Mouse (Mus musculus) gastrocnemius, adult 18-20 months (tissue): Measurements from ENCODE around the gene 2210016F16Rik. TPM values are rescaled to one million over a fixed set of nuclear protein-coding genes. Genes with fewer than 3 reads are reported as not detected.
A peak's percentile ranks its signal among the peaks of the same experiment; 100 is the strongest.
"Not testable (repeated sequence)": the region's sequence is repeated elsewhere in the genome, so short reads cannot be mapped to it uniquely, and the experiment has no call there.

Experiments used
- DNase-seq: peaks from one replicate; pipeline ENCODE4 v3.0.0; 2021; ENCODE audit warnings: low spot score
- long read RNA-seq, 2 experiments: library from polyadenylated mRNA; stranded (forward); transcript quantifications; one replicate each; pipeline ENCODE4 v2.0.0; 2021
- total RNA-seq, 2 experiments: library from RNA; stranded (reverse); gene quantifications; 2 replicates each; pipeline ENCODE4 v1.2.3; 2021

Gene 2210016F16Rik
- 1 to 10 TPM; 6.2 to 6.7 TPM for total RNA-seq
- long read RNA-seq, experiment 1, transcript 2210016F16Rik-201 (4 exons, 3,051 nt), result major isoform, 17 of 21 reads
- long read RNA-seq, experiment 1, partial matches to known transcripts, result 0 of 21 reads
- long read RNA-seq, experiment 1, other reads (novel, unspliced or antisense), result 4 of 21 reads
- long read RNA-seq, experiment 2, transcript 2210016F16Rik-201 (4 exons, 3,051 nt), result major isoform, 19 of 23 reads
- long read RNA-seq, experiment 2, partial matches to known transcripts, result 1 of 23 reads
- long read RNA-seq, experiment 2, other reads (novel, unspliced or antisense), result 3 of 23 reads

GRCm38 (mm10) chr13:58384779-58385546, at the start of gene 2210016F16Rik:
Gene 2210016F16Rik, minus strand, starts transcription at chr13:58385225.
- DNase-seq, result peak; percentile 50

- DNase-seq, result no peak
Measured at GRCm38 (mm10) chr13:58423061-58423660, 38.1 kb upstream of the 2210016F16Rik start.

GRCm38 (mm10) chr13:58422242-58422641, 37.2 kb upstream of the 2210016F16Rik start:
- no peak for DNase-seq

GRCm38 (mm10) chr13:58421026-58421425, 36.0 kb upstream of the 2210016F16Rik start:
- DNase-seq, result no peak

- no peak for DNase-seq
Measured at GRCm38 (mm10) chr13:58419266-58419665, 34.2 kb upstream of the 2210016F16Rik start.

- no peak for DNase-seq
Measured at GRCm38 (mm10) chr13:58418656-58419055, 33.6 kb upstream of the 2210016F16Rik start.

GRCm38 (mm10) chr13:58415838-58416237, 30.8 kb upstream of the 2210016F16Rik start:
- DNase-seq, result peak; percentile 37

GRCm38 (mm10) chr13:58415374-58415773, 30.3 kb upstream of the 2210016F16Rik start:
- peak; percentile 33 for DNase-seq

GRCm38 (mm10) chr13:58411073-58411472, 26.0 kb upstream of the 2210016F16Rik start:
- no peak for DNase-seq

- not testable (repeated sequence) for DNase-seq
Measured at GRCm38 (mm10) chr13:58403243-58403642, 18.2 kb upstream of the 2210016F16Rik start, which contains the start of gene Hnrnpk. Gene Hnrnpk, minus strand, starts transcription at chr13:58403343.

- no peak for DNase-seq
Measured at GRCm38 (mm10) chr13:58402744-58403110, 17.7 kb upstream of the 2210016F16Rik start.

GRCm38 (mm10) chr13:58402003-58402743, 17.1 kb upstream of the 2210016F16Rik start, which contains the start of gene Rmi1:
Gene Rmi1, plus strand, starts transcription at chr13:58402248.
- peak; percentile 98 for DNase-seq

- DNase-seq, result peak; percentile 51
Measured at GRCm38 (mm10) chr13:58401135-58402002, 16.3 kb upstream of the 2210016F16Rik start.

GRCm38 (mm10) chr13:58400576-58400975, 15.6 kb upstream of the 2210016F16Rik start:
- no peak for DNase-seq

GRCm38 (mm10) chr13:58397651-58398050, 12.6 kb upstream of the 2210016F16Rik start:
- DNase-seq, result no peak

GRCm38 (mm10) chr13:58394392-58394791, 9.4 kb upstream of the 2210016F16Rik start:
- DNase-seq, result not testable (repeated sequence)

GRCm38 (mm10) chr13:58389324-58389951, 4.4 kb upstream of the 2210016F16Rik start:
- no peak for DNase-seq

- DNase-seq, result no peak
Measured at GRCm38 (mm10) chr13:58388379-58388778, 3.4 kb upstream of the 2210016F16Rik start.

GRCm38 (mm10) chr13:58387948-58388347, 2.9 kb upstream of the 2210016F16Rik start:
- peak; percentile 77 for DNase-seq

- no peak for DNase-seq
Measured at GRCm38 (mm10) chr13:58385547-58385920, 509 bp upstream of the 2210016F16Rik start.
